Mouse (Mus musculus): ENCODE data around the gene Pcgf3. TPM values are rescaled to one million over a fixed set of nuclear protein-coding genes. Genes with fewer than 3 reads are reported as not detected.

Pcgf3 gene
- total and polyA plus RNA-seq, 2 experiments from 2014 or later, result 13.9 to 18.7 TPM

- no peak overlapping the region for H3K9ac ChIP-seq (replicated peaks; ENCODE audit: low read depth, low read length)
- H3K27me3 ChIP-seq (ENCODE audit: control insufficient read depth, insufficient read depth, low read length), result no peaks in the 10 kb centered on the region
- TF ChIP-seq CTCF (IDR thresholded peaks at IDR 0.05; ENCODE audit: low read depth) (no peak), EP300 (IDR thresholded peaks at IDR 0.05; ENCODE audit: low read depth) (no peak)
- DNase-seq (ENCODE audit: low spot score), result no peak
- 84% methylated on average over 1 of the region's 1 CpGs for WGBS
- no peak overlapping the region for H3K4me2 ChIP-seq (ENCODE audit: low read depth, low read length)
- H3K36me3 ChIP-seq (replicated peaks; ENCODE audit: control insufficient read depth, insufficient read depth, low read length), result peaks cover 89% of the 10 kb centered on the region
- no peaks in the 10 kb centered on the region for H3K4me1 ChIP-seq (ENCODE audit: control insufficient read depth, insufficient read depth)
- no peaks in the 10 kb centered on the region for H3K9me3 ChIP-seq (replicated peaks; ENCODE audit: control insufficient read depth, low read length)
- ATAC-seq (ENCODE audit: insufficient read depth, low read depth), result no peak
- no peak overlapping the region for H3K27ac ChIP-seq (ENCODE audit: low read depth)
- no peak overlapping the region for H3K4me3 ChIP-seq (ENCODE audit: low read depth, low read length)
Observed at GRCm38 (mm10) chr5:108501573-108501972, 40.5 kb downstream of the Pcgf3 start.

- ATAC-seq (ENCODE audit: insufficient read depth, low read depth) (no peak), DNase-seq (ENCODE audit: low spot score) (no peak)
- TF ChIP-seq EP300 (IDR thresholded peaks at IDR 0.05; ENCODE audit: low read depth) (no peak), CTCF (IDR thresholded peaks at IDR 0.05; ENCODE audit: low read depth) (no peak)
- no peaks in the 10 kb centered on the region for H3K9me3 ChIP-seq (replicated peaks; ENCODE audit: control insufficient read depth, low read length)
- peaks cover 82% of the 10 kb centered on the region for H3K36me3 ChIP-seq (replicated peaks; ENCODE audit: control insufficient read depth, insufficient read depth, low read length)
- 91% methylated on average over 18 of the region's 18 CpGs for WGBS
- H3K4me2 ChIP-seq (ENCODE audit: low read depth, low read length), result no peak overlapping the region
- H3K27me3 ChIP-seq (ENCODE audit: control insufficient read depth, insufficient read depth, low read length), result no peaks in the 10 kb centered on the region
- H3K4me1 ChIP-seq (ENCODE audit: control insufficient read depth, insufficient read depth), result no peaks in the 10 kb centered on the region
- no peak overlapping the region for H3K27ac ChIP-seq (ENCODE audit: low read depth)
- no peak overlapping the region for H3K9ac ChIP-seq (replicated peaks; ENCODE audit: low read depth, low read length)
- H3K4me3 ChIP-seq (ENCODE audit: low read depth, low read length), result no peak overlapping the region
Observed at GRCm38 (mm10) chr5:108502286-108502685, 41.3 kb downstream of the Pcgf3 start.

- no peak for TF ChIP-seq EP300 (IDR thresholded peaks at IDR 0.05; ENCODE audit: low read depth)
- TF ChIP-seq CTCF (IDR thresholded peaks at IDR 0.05; ENCODE audit: low read depth), result no peak
- ATAC-seq (ENCODE audit: insufficient read depth, low read depth), result no peak
- Histone ChIP-seq H3K27me3 (ENCODE audit: control insufficient read depth, insufficient read depth, low read length) (no peaks in the 10 kb centered on the region), H3K4me2 (ENCODE audit: low read depth, low read length) (no peak overlapping the region), H3K9ac (replicated peaks; ENCODE audit: low read depth, low read length) (no peak overlapping the region), H3K4me3 (ENCODE audit: low read depth, low read length) (no peak overlapping the region), H3K36me3 (replicated peaks; ENCODE audit: control insufficient read depth, insufficient read depth, low read length) (no peaks in the 10 kb centered on the region), H3K4me1 (ENCODE audit: control insufficient read depth, insufficient read depth) (no peaks in the 10 kb centered on the region), H3K27ac (ENCODE audit: low read depth) (no peak overlapping the region), H3K9me3 (replicated peaks; ENCODE audit: control insufficient read depth, low read length) (no peaks in the 10 kb centered on the region)
- WGBS, result 54% methylated on average over 6 of the region's 6 CpGs
- DNase-seq (ENCODE audit: low spot score), result no peak
Observed at GRCm38 (mm10) chr5:108515581-108516361, 54.7 kb downstream of the Pcgf3 start.

GRCm38 (mm10) chr5:108516655-108517054 lies 55.6 kb downstream of the Pcgf3 start:
- DNase-seq (ENCODE audit: low spot score), result no peak
- Histone ChIP-seq H3K4me3 (ENCODE audit: low read depth, low read length) (no peak overlapping the region), H3K9me3 (replicated peaks; ENCODE audit: control insufficient read depth, low read length) (no peaks in the 10 kb centered on the region), H3K36me3 (replicated peaks; ENCODE audit: control insufficient read depth, insufficient read depth, low read length) (no peaks in the 10 kb centered on the region), H3K4me1 (ENCODE audit: control insufficient read depth, insufficient read depth) (no peaks in the 10 kb centered on the region), H3K4me2 (ENCODE audit: low read depth, low read length) (no peak overlapping the region), H3K9ac (replicated peaks; ENCODE audit: low read depth, low read length) (no peak overlapping the region), H3K27me3 (ENCODE audit: control insufficient read depth, insufficient read depth, low read length) (no peaks in the 10 kb centered on the region), H3K27ac (ENCODE audit: low read depth) (no peak overlapping the region)
- WGBS, result 64% methylated on average over 3 of the region's 3 CpGs
- ATAC-seq (ENCODE audit: insufficient read depth, low read depth), result no peak
- TF ChIP-seq EP300 (IDR thresholded peaks at IDR 0.05; ENCODE audit: low read depth) (no peak), CTCF (IDR thresholded peaks at IDR 0.05; ENCODE audit: low read depth) (no peak)

- no peak for ATAC-seq (ENCODE audit: insufficient read depth, low read depth)
- Histone ChIP-seq H3K27me3 (ENCODE audit: control insufficient read depth, insufficient read depth, low read length) (no peaks in the 10 kb centered on the region), H3K4me1 (ENCODE audit: control insufficient read depth, insufficient read depth) (no peaks in the 10 kb centered on the region), H3K4me2 (ENCODE audit: low read depth, low read length) (no peak overlapping the region), H3K4me3 (ENCODE audit: low read depth, low read length) (no peak overlapping the region), H3K36me3 (replicated peaks; ENCODE audit: control insufficient read depth, insufficient read depth, low read length) (no peaks in the 10 kb centered on the region), H3K9me3 (replicated peaks; ENCODE audit: control insufficient read depth, low read length) (no peaks in the 10 kb centered on the region), H3K9ac (replicated peaks; ENCODE audit: low read depth, low read length) (no peak overlapping the region), H3K27ac (ENCODE audit: low read depth) (no peak overlapping the region)
- TF ChIP-seq CTCF (IDR thresholded peaks at IDR 0.05; ENCODE audit: low read depth), result no peak
- DNase-seq (ENCODE audit: low spot score), result no peak
- WGBS, result 62% methylated on average over 9 of the region's 9 CpGs
Observed at GRCm38 (mm10) chr5:108518106-108518885, 57.3 kb downstream of the Pcgf3 start.
